Mouse (Mus musculus): Measurements from ENCODE around the gene Gnptab.

Gnptab gene

GRCm38 (mm10) chr10:88380002-88380401 is 1.1 kb downstream of the Gnptab start:
- peak; percentile 52 for DNase-seq

- DNase-seq, result peak; percentile 44
These were observed 1.6 kb downstream of the Gnptab start for GRCm38 (mm10) chr10:88380430-88381060.

- DNase-seq, result no peak
These were observed 2.4 kb downstream of the Gnptab start for GRCm38 (mm10) chr10:88381286-88381685.

- DNase-seq, result no peak
These were observed 3.1 kb downstream of the Gnptab start for GRCm38 (mm10) chr10:88382009-88382408.

GRCm38 (mm10) chr10:88383479-88383878 is 4.5 kb downstream of the Gnptab start:
- no peak for DNase-seq

GRCm38 (mm10) chr10:88384081-88384480 is 5.1 kb downstream of the Gnptab start:
- DNase-seq, result no peak

GRCm38 (mm10) chr10:88385290-88385689 is 6.4 kb downstream of the Gnptab start:
- no peak for DNase-seq

GRCm38 (mm10) chr10:88385758-88386157 is 6.8 kb downstream of the Gnptab start:
- no peak for DNase-seq

- no peak for DNase-seq
These were observed 7.3 kb downstream of the Gnptab start for GRCm38 (mm10) chr10:88386251-88386650.

GRCm38 (mm10) chr10:88389576-88389975 is 10.6 kb downstream of the Gnptab start:
- DNase-seq, result no peak

- DNase-seq, result peak; percentile 44
These were observed 11.3 kb downstream of the Gnptab start for GRCm38 (mm10) chr10:88390096-88390790.

GRCm38 (mm10) chr10:88391495-88391894 is 12.6 kb downstream of the Gnptab start:
- DNase-seq, result no peak

- no peak for DNase-seq
These were observed 13.4 kb downstream of the Gnptab start for GRCm38 (mm10) chr10:88392181-88392847.

GRCm38 (mm10) chr10:88398668-88399243 is 19.8 kb downstream of the Gnptab start:
- no peak for DNase-seq

- no peak for DNase-seq
These were observed 20.3 kb downstream of the Gnptab start for GRCm38 (mm10) chr10:88399271-88399670.

- no peak for DNase-seq
These were observed 24.1 kb downstream of the Gnptab start for GRCm38 (mm10) chr10:88403021-88403420.

GRCm38 (mm10) chr10:88404220-88404619 is 25.3 kb downstream of the Gnptab start:
- no peak for DNase-seq

- peak; percentile 30 for DNase-seq
These were observed 26.9 kb downstream of the Gnptab start for GRCm38 (mm10) chr10:88405812-88406211.

- DNase-seq, result no peak
These were observed 29.1 kb downstream of the Gnptab start for GRCm38 (mm10) chr10:88407875-88408631.

GRCm38 (mm10) chr10:88409751-88410150 is 30.8 kb downstream of the Gnptab start:
- no peak for DNase-seq

- DNase-seq, result no peak
These were observed 33.5 kb downstream of the Gnptab start for GRCm38 (mm10) chr10:88412290-88412995.

- DNase-seq, result no peak
These were observed 38.8 kb downstream of the Gnptab start for GRCm38 (mm10) chr10:88417686-88418085.
